Mouse (Mus musculus) cerebellum, adult 9-11 months (tissue): ENCODE measurements at regions not wholly inside any gene's neighbourhood (a gene's known extent, or its start where the extent isn't known, plus 50 kb on each side); places are given as distances from the start of the nearest gene placed in this dataset.

Source experiments
- DNase-seq: peaks from one replicate; pipeline ENCODE4 v3.0.0; 2022

DNA sequence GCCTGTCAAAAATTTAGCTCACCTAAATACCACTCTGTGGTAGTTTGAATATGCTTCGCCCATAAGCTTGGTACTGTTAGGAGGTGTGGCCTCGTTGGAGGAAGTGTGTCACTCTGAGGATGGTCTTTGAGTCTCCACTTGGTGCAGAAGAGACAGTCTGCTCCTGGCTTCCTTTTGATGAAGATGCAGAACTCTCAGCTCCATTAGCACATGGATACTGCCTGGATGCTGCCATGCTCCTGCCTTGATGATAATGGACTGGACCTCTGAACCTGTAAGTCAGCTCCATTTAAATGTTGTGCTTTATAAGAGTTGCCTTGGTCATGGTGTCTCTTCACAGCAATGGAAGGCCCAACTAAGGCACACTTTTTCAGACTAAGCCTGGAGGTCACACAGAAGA lies 56.9 kb upstream of the Pik3r1 start:
- DNase-seq = no peak

DNA sequence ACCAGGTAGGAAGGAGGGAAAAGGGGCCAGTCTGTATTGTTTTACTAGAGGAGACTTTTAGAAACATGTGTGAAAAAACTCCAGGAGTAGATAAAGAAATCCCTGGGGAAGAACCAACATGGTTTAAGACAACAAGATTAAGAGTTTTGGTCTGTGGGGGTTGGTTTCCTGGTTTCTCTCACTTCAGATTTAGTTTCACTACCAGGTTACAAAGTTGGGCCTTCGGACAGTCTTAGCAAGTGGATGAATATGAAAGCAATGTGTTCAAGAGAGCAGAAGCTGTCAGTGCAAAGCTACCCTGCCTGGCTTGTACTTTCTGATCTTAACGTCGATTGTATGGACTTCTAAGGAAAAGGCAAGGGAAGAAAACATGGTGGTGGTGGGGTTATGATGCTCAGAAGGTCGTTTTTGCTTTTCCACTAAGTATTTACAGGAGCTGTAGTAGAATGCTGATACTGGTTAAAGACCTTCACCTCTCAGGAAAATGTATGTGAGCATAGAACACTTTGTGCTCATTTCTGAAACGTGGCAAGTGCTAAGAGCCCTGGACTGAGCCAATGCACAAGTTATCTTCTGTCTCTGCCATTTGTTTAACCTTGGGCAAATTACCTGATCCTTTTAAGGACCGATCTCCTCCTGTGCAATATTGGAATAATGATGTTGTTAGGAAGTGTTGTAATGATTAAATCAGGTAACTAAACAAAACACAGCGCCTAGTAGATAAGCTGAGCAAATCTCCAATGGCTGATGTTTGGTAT lies 64.0 kb upstream of the Pik3r1 start:
- no peak for DNase-seq

DNA sequence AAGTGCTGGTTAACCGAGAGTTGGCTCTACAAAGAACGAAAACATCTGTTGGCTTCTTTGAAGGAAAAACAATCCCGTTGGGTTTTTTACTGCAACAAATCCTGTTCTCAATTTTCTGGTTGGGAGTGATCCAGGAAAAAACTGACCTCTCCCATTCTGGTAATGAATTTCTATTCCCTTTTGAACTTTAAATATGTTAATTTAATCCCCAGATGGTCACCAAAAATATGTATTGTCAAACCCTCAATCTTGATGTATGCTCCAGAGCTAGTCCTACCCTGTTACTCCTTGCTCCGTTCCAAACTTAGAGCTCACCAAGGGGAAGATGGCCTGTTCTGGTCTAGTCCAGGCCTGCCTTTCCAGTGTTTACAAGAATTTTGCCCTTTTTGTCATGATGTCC lies 66.5 kb upstream of the Pik3r1 start:
- no peak for DNase-seq

DNA sequence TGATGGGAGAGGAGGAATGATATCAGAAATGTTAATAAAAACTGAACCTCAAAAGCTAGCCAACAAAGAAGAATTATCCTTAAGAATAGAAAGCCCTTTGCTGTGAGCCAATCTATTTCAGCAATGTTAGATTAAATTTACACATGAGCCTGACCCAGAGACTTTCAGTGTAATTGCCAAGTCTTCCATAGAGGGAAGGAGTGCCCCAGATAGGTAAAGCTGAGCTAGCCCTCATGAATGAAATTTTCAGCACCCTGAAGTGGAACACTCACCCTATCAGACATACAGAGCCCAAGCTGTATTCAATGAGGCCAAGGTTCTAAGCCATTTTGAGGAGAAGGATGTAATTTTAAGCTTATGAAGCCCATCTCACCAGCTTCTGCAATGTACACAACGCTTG lies 69.0 kb upstream of the Pik3r1 start:
- no peak for DNase-seq

DNA sequence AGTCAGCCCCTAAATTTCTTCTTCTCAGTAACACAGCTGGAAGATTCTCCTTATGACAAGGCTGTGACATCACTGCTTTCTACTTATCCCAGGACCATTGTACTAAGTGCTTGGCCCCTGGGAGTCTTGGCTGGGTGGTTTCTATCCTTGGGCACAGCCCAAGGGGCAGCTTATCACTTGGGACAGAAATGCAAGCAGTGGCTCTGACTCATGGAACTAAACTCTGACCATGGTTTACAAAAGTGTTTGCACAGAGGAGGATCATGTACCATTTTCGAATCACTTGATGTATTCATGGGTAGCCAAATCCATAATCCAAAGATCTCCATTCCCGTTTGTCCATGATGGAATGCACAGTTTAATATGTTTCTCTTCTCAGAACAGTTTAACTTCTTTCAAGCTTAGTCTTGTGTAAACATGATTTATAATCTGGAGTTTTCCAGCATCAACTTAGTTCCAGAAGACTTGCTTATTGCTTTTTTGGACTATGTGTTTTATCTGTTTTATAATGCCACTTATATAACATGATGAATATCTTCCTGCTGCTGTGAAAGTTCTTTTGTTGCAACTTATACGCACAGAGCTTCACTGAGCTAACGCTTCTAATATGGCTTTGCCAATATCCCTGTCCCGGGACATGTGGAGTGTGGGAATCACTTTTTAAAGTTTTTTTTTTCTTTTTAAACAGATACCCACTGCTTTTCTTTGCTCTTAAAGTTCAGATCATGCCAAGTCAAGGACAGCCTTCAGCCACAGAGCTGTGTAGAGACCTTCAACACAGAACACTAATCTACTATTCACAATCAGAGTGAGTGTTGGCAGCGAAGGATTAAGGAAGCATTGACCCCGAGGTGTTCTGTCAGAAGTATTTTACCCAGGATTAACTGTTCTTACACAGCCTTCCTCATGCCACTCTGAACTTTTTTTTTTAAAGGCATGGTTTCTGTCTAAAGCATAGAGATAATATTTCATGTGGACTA lies 76.7 kb upstream of the Pik3r1 start:
- no peak for DNase-seq

DNA sequence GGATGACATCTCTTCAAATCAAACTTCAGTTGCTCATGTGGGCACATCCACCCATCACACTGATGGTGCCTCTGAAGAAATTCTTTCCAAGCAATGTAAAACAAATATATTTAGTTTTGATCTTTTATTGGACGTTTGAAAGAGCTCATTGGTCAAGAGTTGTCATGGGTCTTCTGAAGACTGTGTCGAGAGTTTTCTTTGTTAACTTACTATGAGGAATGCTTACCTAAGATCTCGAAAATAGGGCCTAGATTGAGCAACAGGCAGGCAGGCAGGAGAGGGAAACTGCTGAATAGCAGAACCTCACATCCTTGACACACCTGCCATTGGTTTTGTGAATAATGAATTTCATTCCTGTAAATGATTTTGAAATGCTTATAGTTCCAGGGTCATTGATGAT lies 78.0 kb upstream of the Pik3r1 start:
- DNase-seq = no peak

DNA sequence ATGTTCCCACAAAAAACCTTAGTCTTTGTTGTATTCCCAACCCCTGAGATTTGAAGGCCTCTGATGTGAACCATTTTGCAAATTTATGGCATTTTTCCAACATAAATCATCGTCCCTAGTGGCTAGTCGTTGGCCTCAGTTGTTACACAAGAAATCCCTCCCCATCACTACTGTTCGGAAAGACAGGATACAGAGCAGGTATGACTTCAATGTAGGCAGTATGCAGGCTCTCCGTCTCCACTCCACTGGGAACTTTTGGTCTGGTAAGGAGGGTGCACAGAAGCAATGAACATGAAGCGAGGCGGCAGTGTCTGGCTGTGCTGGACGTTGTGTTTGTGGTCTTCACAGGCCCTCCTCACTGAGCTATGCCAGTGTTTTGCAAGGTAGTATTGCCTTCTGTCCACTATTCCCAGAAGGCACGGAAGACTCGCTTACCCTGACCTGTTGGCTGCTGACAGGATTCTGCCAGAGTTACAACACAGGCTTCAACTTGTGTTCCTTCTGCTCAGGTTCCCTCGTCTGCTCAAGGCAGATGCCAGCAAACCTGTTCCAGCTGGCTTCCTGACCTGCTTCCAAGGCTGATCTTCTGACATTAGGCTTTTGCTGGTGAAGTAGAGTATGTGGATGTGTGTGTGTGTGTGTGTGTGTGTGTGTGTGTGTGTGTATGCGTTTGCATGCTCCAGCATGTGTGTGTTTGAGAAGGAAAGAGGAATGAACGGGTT lies 80.0 kb upstream of the Pik3r1 start:
- peak; percentile 5 for DNase-seq

DNA sequence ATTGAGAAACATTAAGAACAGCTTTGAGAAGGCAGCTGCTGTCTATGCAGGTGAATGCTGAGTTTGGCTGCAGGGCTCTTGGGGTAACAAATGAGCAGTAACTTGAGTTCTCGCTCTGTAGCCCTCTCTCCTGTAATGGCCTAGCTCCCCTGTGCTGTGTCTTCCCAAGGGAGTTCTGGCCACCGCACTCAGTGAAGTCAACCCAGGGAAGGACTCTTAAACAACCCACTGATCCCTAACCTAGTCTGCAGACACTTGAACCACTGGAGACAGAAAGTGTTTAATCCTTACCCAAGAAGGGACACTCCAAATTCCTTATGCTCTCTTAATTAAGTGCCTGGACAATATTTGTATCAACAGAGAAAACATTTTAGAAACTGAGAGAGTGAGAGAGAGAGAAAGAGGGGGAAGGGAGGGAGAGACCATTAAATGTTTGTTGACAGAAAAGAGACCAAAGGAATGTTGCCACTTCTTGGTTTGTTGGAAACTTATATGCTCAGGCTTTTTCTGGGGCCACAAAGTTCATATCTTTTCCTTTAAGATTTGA lies 80.7 kb upstream of the Pik3r1 start:
- DNase-seq = no peak

DNA sequence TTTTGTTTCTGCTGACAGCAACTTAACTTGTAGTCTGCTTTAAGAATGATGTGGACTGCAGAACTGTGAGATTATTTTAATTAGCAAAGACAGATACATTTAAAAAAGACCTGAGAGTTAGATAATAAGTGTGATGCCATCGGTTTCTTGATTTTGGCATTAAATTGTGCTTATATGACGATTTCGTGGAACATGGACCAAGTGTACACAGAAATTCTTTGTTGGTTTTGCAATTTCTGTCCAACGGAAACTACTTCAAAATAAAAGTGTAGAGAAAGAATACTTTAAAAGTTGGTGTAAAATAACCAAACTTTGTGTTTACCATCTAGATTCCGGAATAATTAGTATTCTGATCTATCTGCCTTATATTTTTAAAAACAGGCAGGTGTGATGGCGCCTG lies 81.4 kb upstream of the Pik3r1 start:
- no peak for DNase-seq

DNA sequence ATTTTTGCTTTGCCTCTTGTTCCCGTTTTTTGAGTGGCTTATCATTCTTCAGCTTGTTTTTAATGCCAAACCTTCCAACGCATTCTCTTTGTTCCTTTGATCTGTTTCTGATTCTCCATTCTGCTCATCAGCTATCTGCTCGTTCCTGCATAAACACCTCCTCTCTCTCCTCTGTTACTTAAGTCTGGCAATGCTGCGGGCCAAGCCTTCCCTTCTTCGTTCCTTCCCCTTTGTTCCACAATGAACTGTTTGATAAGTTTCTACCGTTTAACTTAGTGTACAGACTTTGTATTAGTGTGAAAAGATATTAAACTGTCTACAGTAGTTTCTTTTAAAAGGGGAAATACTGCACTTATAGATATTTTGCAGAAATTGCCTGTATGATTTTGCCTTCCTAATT lies 83.3 kb upstream of the Pik3r1 start:
- no peak for DNase-seq

DNA sequence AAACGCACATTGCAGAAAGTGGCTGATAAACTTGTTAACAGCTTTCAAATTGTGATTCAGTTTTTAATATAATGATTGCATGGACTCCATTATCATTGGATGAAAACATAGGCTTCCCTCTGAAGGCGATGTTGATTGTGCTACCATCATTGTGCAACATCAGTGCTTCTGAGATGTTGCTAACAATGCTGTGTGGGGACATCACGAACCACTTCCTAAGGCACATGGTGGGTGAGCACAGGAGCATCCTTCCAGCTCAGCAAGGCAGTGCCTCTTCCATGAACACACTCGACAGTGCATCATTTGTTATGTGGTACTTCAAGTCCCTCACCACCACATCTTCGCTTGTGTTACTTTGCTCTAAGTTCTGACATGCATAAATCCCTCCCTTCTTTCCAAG lies 84.9 kb upstream of the Pik3r1 start:
- DNase-seq = no peak

DNA sequence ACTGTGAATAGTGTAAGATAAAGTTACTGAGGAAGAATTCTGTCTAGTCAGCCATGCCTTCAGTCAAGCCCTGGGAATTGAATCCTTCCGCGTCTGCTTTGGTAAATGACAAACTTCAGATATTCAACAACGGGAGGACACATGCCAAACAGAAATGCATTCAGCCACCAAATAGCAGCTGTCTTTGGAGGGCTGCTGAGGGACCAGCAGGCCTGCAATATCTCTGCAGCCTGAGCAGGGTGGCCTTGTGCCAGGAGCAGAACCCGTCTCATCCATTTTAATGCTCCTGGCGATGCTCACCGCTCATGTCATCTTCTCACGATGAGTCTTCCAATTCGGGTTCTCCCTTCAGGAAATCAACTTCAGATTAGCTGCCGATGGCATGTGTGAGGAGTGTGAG lies 87.1 kb upstream of the Pik3r1 start:
- peak; percentile 15 for DNase-seq

DNA sequence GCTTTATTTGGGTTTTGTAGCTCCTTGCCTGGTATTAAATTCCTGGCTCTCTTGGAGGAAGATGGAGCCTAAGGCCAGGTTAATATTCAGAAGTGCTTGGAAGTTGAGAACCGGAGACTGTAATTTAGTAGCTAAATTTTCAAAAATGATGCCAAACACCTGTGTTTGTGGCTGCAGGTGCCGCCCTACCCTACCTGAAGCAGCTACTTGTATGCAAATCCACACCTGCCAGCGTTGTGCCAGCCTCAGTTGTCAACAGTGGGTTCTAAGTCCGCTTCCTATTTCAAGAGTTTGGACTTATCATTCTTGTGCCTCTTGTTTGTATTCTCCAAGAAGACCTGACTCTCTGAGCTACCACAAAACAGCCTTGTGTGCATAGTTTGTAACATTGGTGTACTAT lies 92.7 kb upstream of the Pik3r1 start:
- no peak for DNase-seq

DNA sequence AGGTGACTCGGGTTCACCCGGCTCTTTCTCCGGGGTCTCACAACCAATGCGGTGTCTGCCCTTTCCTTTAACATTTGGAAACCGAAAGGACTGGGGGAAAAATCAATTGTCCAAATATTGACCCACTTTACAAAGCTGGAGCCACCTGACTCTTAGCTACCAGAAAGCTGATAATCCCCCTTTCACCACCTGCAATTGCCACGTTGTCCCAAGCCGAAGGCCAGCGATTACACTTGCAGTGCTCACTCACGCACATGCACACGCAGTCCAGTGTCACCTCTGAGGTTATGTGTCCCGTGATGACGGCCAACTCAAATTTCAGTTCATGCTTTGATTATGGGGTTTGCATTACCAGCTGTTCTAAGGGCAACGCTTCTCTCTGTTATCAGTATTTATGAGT lies 94.0 kb upstream of the Pik3r1 start:
- DNase-seq = no peak

DNA sequence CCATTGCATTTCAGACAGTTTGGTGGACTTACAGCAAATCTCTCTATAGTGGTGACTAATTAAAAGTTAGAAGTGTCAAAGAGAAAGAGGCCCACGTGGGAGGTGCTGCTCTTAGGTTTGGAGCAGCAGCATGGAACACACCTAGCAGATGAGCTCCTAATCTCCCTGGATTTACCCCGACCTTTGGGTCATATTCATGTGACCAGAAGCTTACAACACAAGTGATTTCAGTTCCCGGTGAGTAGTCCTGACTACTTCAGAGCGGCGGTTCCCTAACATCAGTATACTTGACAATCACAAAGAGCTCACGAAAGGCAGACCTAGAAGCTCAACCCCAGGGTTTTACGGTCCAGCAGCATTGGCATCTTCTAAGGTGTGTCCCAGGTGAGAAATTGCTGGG lies 95.0 kb upstream of the Pik3r1 start:
- DNase-seq = no peak

DNA sequence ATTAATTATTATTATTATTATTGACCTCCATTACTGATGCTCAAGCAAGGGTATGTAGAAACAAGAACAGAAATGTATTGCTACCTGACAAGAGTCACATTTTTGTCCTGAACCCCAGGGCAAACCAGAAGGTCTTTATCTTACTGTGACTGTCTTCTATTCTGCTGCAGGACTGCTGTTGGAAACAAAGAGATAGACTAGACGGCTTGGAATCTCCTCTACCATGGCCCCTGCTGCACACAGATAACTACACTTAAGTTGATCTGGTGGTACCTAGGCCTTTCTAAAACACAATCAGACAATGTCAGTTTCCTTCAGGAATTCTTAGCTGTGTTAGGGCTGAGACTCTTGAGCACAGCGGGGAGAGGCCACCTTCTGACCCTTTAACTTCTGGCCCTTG lies 95.6 kb upstream of the Pik3r1 start:
- DNase-seq = no peak

DNA sequence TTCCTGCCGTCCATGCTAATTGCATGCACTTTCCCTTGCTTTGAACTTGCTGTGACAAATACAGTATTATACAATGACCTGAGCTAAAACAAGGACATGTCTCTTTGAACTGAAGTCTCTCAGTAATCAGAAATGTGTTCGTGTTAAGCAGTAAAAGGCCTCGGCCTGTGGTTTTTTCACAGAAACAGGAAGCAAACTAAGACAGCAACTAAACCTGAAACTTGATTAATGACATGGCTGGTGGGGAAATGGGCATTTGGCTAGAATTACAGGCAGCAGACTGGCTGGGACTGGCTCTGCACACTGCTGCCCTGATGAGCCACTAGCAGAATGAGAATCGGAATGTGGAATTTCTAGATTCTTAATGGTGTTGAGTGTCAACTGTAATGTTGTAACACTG lies 98.8 kb upstream of the Pik3r1 start:
- DNase-seq = no peak

DNA sequence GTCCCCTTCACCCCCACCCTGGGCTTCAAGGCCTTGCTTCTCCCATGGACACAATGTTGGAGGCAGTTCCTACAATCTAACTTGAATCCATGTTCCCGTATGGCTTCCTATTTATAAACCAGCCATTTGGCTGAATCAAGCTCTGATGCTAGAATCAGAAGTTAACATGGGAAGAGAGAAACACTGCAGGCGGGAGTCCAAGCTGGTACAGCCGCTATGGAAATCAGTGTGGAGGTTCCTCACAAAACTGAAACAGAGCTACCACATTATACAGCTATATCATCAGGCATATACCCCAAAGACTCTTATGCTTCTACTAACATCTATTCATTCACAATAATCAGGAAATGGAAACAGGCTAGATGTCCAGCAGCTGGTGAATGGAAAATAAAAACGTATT lies 106.7 kb upstream of the Pik3r1 start:
- DNase-seq = no peak

DNA sequence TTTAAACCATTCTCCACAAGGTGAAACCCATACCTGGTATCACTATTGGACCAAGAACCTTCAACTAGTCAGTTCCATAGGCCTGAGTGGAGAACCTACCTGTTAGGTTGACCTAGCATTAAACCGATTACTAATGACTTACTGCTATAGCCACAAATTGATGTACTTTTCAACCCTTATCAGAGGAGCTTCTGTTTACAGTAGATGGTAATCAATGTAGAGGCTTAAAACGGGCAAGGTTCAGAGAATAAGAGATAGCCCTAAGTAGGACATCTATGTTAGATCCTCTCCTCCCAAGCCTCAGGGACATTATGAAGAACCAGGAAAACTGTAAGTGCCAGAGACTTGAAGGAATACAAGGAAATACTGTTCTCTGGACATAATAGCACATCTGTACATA lies 108.1 kb upstream of the Pik3r1 start:
- DNase-seq = no peak

DNA sequence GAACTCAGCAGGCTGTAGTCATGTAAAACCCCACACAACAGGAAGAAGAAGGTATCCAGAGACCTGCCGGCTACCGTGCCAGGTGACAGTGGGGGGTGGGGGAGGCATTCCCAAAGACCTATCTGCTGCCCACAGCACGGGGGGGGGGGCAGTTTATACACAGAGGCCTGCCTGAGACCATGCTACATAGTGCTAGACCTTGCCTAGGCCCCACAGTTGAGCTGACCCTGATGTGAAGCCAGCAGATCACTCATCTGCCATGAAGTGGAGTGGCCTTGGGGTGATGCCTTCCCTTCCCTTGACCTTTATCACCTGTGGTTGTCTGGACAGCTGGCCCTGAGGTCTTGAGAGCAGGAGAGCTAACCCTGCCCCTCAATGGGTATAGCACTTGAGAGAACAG lies 108.6 kb upstream of the Pik3r1 start:
- DNase-seq = no peak

DNA sequence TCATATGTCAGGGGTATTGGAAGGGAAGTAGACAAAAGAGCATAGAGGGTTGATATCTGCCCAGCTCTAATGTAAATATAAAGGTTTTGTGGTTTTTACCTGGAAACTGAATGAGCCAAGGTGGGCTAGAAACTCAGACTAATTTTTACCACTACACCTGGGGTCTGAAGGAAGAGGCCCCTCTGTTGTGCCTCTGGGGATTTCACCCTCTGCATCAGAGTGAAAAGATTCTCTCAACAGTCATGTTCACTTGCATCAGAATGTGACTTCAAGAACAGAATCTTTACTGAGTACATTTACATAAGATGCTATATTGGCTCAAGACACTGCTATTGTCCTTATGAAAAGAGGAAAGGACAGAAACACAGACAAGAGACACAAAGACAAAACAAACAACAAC lies 110.2 kb upstream of the Pik3r1 start:
- DNase-seq = no peak

DNA sequence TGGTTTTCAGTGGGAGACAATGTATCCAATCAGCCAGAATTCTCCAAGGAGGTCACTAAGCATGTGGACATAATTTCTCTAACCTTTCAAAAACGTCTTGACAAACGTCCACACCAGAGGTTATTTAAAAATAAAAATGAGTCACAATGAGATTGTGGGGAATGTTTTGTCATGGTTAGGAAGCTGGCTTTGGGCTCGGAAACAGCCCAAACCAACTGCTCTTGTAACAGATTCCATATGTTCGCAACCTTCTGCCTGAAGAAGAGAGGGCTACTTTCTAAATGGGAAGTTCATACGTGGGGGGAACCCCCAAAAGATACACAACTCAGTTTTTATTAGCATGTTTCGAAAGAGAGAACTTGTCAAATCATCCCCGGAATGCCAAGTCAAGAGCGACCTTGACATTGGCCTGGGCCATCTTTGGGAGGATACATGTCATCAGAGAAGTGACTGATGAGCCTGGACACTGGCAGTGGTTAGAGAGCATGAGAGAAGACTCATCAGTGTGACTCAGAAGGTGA lies 111.6 kb upstream of the Pik3r1 start:
- no peak for DNase-seq

DNA sequence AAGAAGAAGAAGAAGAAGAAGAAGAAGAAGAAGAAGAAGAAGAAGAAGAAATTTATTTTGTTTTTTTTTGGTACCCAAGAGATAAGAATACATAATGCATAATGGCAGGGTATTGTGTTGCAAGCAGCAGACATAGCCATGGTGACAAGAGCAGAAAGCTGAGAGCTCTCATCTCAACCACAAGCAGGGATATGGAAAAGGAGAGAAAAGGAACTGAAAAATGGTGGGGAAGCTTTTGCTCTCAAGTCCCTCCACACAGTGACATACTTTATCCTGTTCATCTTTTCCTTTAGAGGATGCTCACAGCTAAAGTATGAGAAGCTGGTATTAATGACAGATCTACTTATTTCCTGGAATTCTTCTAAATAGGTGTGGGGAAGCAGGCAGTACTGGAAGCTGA lies 115.2 kb upstream of the Pik3r1 start:
- DNase-seq = no peak
